Mouse (Mus musculus) erythroblast, embryonic 14.5 days (primary cell): Measurements from ENCODE around the gene Ptprk. TPM values are rescaled to one million over a fixed set of nuclear protein-coding genes. Genes with fewer than 3 reads are reported as not detected.

Experiments used
- H3K27me3 ChIP-seq: 2 replicates; pipeline ENCODE4 v1.6.1; 2012; ENCODE audit warnings: inconsistent platforms; ENCODE audit not compliant: control insufficient read depth
- H3K36me3 ChIP-seq: 2 replicates; pipeline ENCODE4 v1.6.1; 2012; ENCODE audit warnings: mild to moderate bottlenecking, inconsistent platforms; ENCODE audit not compliant: control insufficient read depth
- H3K4me1 ChIP-seq: 2 replicates; pipeline ENCODE4 v1.6.1; 2012; ENCODE audit warnings: inconsistent platforms; ENCODE audit not compliant: control insufficient read depth
- H3K4me3 ChIP-seq: replicated peaks from 2 replicates; pipeline ENCODE3; 2012; ENCODE audit warnings: moderate library complexity, mild to moderate bottlenecking, inconsistent platforms
- H3K9me3 ChIP-seq: 2 replicates; pipeline ENCODE4 v1.6.1; 2012; ENCODE audit warnings: low read length, inconsistent platforms, mixed read lengths; ENCODE audit not compliant: control insufficient read depth
- GATA1 ChIP-seq: IDR thresholded peaks from 2 replicates; pipeline ENCODE4 v1.6.1; 2012; ENCODE audit warnings: low read length, inconsistent platforms, mixed read lengths
- TAL1 ChIP-seq: IDR thresholded peaks from 3 replicates; pipeline ENCODE4 v1.6.1; 2012; ENCODE audit warnings: low read length, inconsistent platforms, mixed read lengths
- polyA plus RNA-seq: library from polyadenylated mRNA; stranded (reverse); fragments of >175 nt; gene quantifications from 2 replicates; pipeline ENCODE4 v1.2.3, GENCODE M21; 2012

Ptprk gene
- polyA plus RNA-seq, 1 experiment = 0.03 TPM

GRCm38 (mm10) chr10:28228208-28228607 is 153.6 kb downstream of the Ptprk start:
- TF ChIP-seq GATA1 (no peak), TAL1 (no peak)

GRCm38 (mm10) chr10:28232273-28233167 is 157.9 kb downstream of the Ptprk start:
- TF ChIP-seq TAL1 = no peak
- no peak for TF ChIP-seq GATA1
- no peaks in the 10 kb centered on the region for H3K4me1 ChIP-seq
- no peaks in the 10 kb centered on the region for H3K36me3 ChIP-seq
- H3K4me3 ChIP-seq = no peak overlapping the region
- H3K9me3 ChIP-seq = no peaks in the 10 kb centered on the region; the same call in 1 of the 2 replicates
- no peaks in the 10 kb centered on the region for H3K27me3 ChIP-seq

More at GRCm38 (mm10) chr10:28228208-28228607, 153.6 kb downstream of the Ptprk start:
- H3K4me3 ChIP-seq = no peak overlapping the region
- H3K36me3 ChIP-seq = no peaks in the 10 kb centered on the region
- H3K9me3 ChIP-seq = no peaks in the 10 kb centered on the region
- H3K4me1 ChIP-seq = no peaks in the 10 kb centered on the region
- no peaks in the 10 kb centered on the region for H3K27me3 ChIP-seq

- no peak for TF ChIP-seq GATA1
- TF ChIP-seq TAL1 = no peak
- Histone ChIP-seq H3K36me3 (no peaks in the 10 kb centered on the region), H3K4me3 (no peak overlapping the region), H3K4me1 (no peaks in the 10 kb centered on the region), H3K27me3 (no peaks in the 10 kb centered on the region), H3K9me3 (no peaks in the 10 kb centered on the region)
Measured at GRCm38 (mm10) chr10:28249047-28249446, 174.4 kb downstream of the Ptprk start.

GRCm38 (mm10) chr10:28251385-28251784 is 176.8 kb downstream of the Ptprk start:
- H3K36me3 ChIP-seq = no peaks in the 10 kb centered on the region
- no peaks in the 10 kb centered on the region for H3K27me3 ChIP-seq
- H3K4me3 ChIP-seq = no peak overlapping the region
- no peak for TF ChIP-seq GATA1
- no peak for TF ChIP-seq TAL1
- H3K4me1 ChIP-seq = no peaks in the 10 kb centered on the region
- H3K9me3 ChIP-seq = no peaks in the 10 kb centered on the region

- Histone ChIP-seq H3K4me1 (no peaks in the 10 kb centered on the region), H3K4me3 (no peak overlapping the region), H3K9me3 (no peaks in the 10 kb centered on the region), H3K27me3 (no peaks in the 10 kb centered on the region), H3K36me3 (no peaks in the 10 kb centered on the region)
- TF ChIP-seq GATA1 (no peak), TAL1 (no peak)
Measured at GRCm38 (mm10) chr10:28260651-28261050, 186.0 kb downstream of the Ptprk start.

GRCm38 (mm10) chr10:28262159-28262558 is 187.5 kb downstream of the Ptprk start:
- H3K9me3 ChIP-seq = no peaks in the 10 kb centered on the region
- H3K36me3 ChIP-seq = no peaks in the 10 kb centered on the region; the same call in 1 of the 2 replicates
- H3K4me3 ChIP-seq = no peak overlapping the region
- no peak for TF ChIP-seq GATA1
- TF ChIP-seq TAL1 = no peak
- no peaks in the 10 kb centered on the region for H3K4me1 ChIP-seq
- no peaks in the 10 kb centered on the region for H3K27me3 ChIP-seq

GRCm38 (mm10) chr10:28263546-28263945 is 188.9 kb downstream of the Ptprk start:
- no peak for TF ChIP-seq GATA1
- no peak for TF ChIP-seq TAL1
- Histone ChIP-seq H3K4me3 (no peak overlapping the region), H3K36me3 (no peaks in the 10 kb centered on the region; the same call in 1 of the 2 replicates), H3K9me3 (no peaks in the 10 kb centered on the region), H3K4me1 (no peaks in the 10 kb centered on the region), H3K27me3 (no peaks in the 10 kb centered on the region)

- Histone ChIP-seq H3K36me3 (no peaks in the 10 kb centered on the region; the same call in 1 of the 2 replicates), H3K9me3 (no peaks in the 10 kb centered on the region), H3K27me3 (no peaks in the 10 kb centered on the region), H3K4me3 (no peak overlapping the region), H3K4me1 (no peaks in the 10 kb centered on the region)
- TF ChIP-seq GATA1 (no peak), TAL1 (no peak)
Measured at GRCm38 (mm10) chr10:28270273-28270672, 195.7 kb downstream of the Ptprk start.

- H3K4me1 ChIP-seq = no peaks in the 10 kb centered on the region
- H3K27me3 ChIP-seq = no peaks in the 10 kb centered on the region
- no peaks in the 10 kb centered on the region for H3K9me3 ChIP-seq
- H3K4me3 ChIP-seq = no peak overlapping the region
- no peak for TF ChIP-seq TAL1
- TF ChIP-seq GATA1 = no peak
- no peaks in the 10 kb centered on the region for H3K36me3 ChIP-seq
Measured at GRCm38 (mm10) chr10:28271729-28272606, 197.3 kb downstream of the Ptprk start.
